Mouse (Mus musculus): ENCODE results near the gene Plxna4. TPM values are rescaled to one million over a fixed set of nuclear protein-coding genes. Genes with fewer than 3 reads are reported as not detected.
"Not testable (repeated sequence)": the region's sequence is repeated elsewhere in the genome, so short reads cannot be mapped to it uniquely, and the experiment has no call there.

Gene Plxna4
- total RNA-seq, 2 experiments from 2014 or later, result 11.3 to 13.1 TPM

GRCm38 (mm10) chr6:32540155-32540554 is 47.8 kb downstream of the Plxna4 start:
- no peak for DNase-seq

GRCm38 (mm10) chr6:32533962-32534740 is 53.8 kb downstream of the Plxna4 start:
- no peak for DNase-seq

- peak in 1 of 2 experiments; percentile 27 for DNase-seq
Measured at GRCm38 (mm10) chr6:32528081-32528570, 59.9 kb downstream of the Plxna4 start.

- DNase-seq, result no peak
Measured at GRCm38 (mm10) chr6:32527518-32527917, 60.5 kb downstream of the Plxna4 start.

GRCm38 (mm10) chr6:32526762-32527161 is 61.2 kb downstream of the Plxna4 start:
- DNase-seq, result no peak

GRCm38 (mm10) chr6:32520097-32520496 is 67.9 kb downstream of the Plxna4 start:
- peak; percentile 61 to 87 for DNase-seq

GRCm38 (mm10) chr6:32518617-32519016 is 69.4 kb downstream of the Plxna4 start:
- DNase-seq, result no peak

GRCm38 (mm10) chr6:32514096-32514495 is 73.9 kb downstream of the Plxna4 start:
- DNase-seq, result peak in 1 of 2 experiments; percentile 43

GRCm38 (mm10) chr6:32512010-32512409 is 76.0 kb downstream of the Plxna4 start:
- peak; percentile 47 to 77 for DNase-seq

GRCm38 (mm10) chr6:32510924-32511323 is 77.1 kb downstream of the Plxna4 start:
- DNase-seq, result peak; percentile 59 to 87

- no peak for DNase-seq
Measured at GRCm38 (mm10) chr6:32510491-32510890, 77.5 kb downstream of the Plxna4 start.

- no peak for DNase-seq
Measured at GRCm38 (mm10) chr6:32509046-32509445, 78.9 kb downstream of the Plxna4 start.

- no peak for DNase-seq
Measured at GRCm38 (mm10) chr6:32504963-32505362, 83.0 kb downstream of the Plxna4 start.

- not testable (repeated sequence) for DNase-seq
Measured at GRCm38 (mm10) chr6:32501186-32501585, 86.8 kb downstream of the Plxna4 start.

GRCm38 (mm10) chr6:32498106-32498505 is 89.9 kb downstream of the Plxna4 start:
- peak in 1 of 2 experiments; percentile 68 for DNase-seq

- no peak for DNase-seq
Measured at GRCm38 (mm10) chr6:32496109-32496508, 91.9 kb downstream of the Plxna4 start.

- DNase-seq, result no peak
Measured at GRCm38 (mm10) chr6:32495532-32495931, 92.5 kb downstream of the Plxna4 start.

- peak; percentile 56 to 75 for DNase-seq
Measured at GRCm38 (mm10) chr6:32493557-32493956, 94.4 kb downstream of the Plxna4 start.

- DNase-seq, result no peak
Measured at GRCm38 (mm10) chr6:32487121-32487520, 100.9 kb downstream of the Plxna4 start.

- DNase-seq, result no peak
Measured at GRCm38 (mm10) chr6:32482469-32482868, 105.5 kb downstream of the Plxna4 start.

- peak in 1 of 2 experiments; percentile 53 for DNase-seq
Measured at GRCm38 (mm10) chr6:32480741-32481140, 107.3 kb downstream of the Plxna4 start.

- peak in 1 of 2 experiments; percentile 48 for DNase-seq
Measured at GRCm38 (mm10) chr6:32479765-32480164, 108.2 kb downstream of the Plxna4 start.

- peak; percentile 85 to 90 for DNase-seq
Measured at GRCm38 (mm10) chr6:32479193-32479758, 108.7 kb downstream of the Plxna4 start.

Measured in heart, adult 18-20 months (tissue).